Mouse (Mus musculus) embryo, embryonic 10 days (tissue): Measurements from ENCODE around the gene Hdac9.
A peak's percentile ranks its signal among the peaks of the same experiment; 100 is the strongest.

Experiments
- DNase-seq: peaks from one replicate; pipeline ENCODE4 v3.0.0-alpha.2; 2015; ENCODE audit warnings: low spot score

The Hdac9 gene

GRCm38 (mm10) chr12:34697981-34698380, 218.9 kb downstream of the Hdac9 start:
- no peak for DNase-seq

- no peak for DNase-seq
Observed at GRCm38 (mm10) chr12:34696736-34697135, 220.2 kb downstream of the Hdac9 start.

- no peak for DNase-seq
Observed at GRCm38 (mm10) chr12:34688941-34689340, 228.0 kb downstream of the Hdac9 start.

- no peak for DNase-seq
Observed at GRCm38 (mm10) chr12:34683375-34683774, 233.5 kb downstream of the Hdac9 start.

- DNase-seq = no peak
Observed at GRCm38 (mm10) chr12:34682657-34683056, 234.2 kb downstream of the Hdac9 start.

- DNase-seq = no peak
Observed at GRCm38 (mm10) chr12:34680576-34680975, 236.3 kb downstream of the Hdac9 start.

GRCm38 (mm10) chr12:34677110-34677509, 239.8 kb downstream of the Hdac9 start:
- no peak for DNase-seq

- DNase-seq = no peak
Observed at GRCm38 (mm10) chr12:34674235-34674634, 242.7 kb downstream of the Hdac9 start.

- DNase-seq = no peak
Observed at GRCm38 (mm10) chr12:34673539-34673938, 243.4 kb downstream of the Hdac9 start.

- DNase-seq = peak; percentile 83
Observed at GRCm38 (mm10) chr12:34664758-34665157, 252.1 kb downstream of the Hdac9 start.

GRCm38 (mm10) chr12:34661378-34661777, 255.5 kb downstream of the Hdac9 start:
- no peak for DNase-seq

GRCm38 (mm10) chr12:34660027-34660426, 256.9 kb downstream of the Hdac9 start:
- no peak for DNase-seq

GRCm38 (mm10) chr12:34658568-34658967, 258.3 kb downstream of the Hdac9 start:
- no peak for DNase-seq

- DNase-seq = peak; percentile 74
Observed at GRCm38 (mm10) chr12:34658119-34658518, 258.8 kb downstream of the Hdac9 start.

GRCm38 (mm10) chr12:34653615-34654014, 263.3 kb downstream of the Hdac9 start:
- DNase-seq = peak; percentile 55

- DNase-seq = no peak
Observed at GRCm38 (mm10) chr12:34648753-34649152, 268.1 kb downstream of the Hdac9 start.

- no peak for DNase-seq
Observed at GRCm38 (mm10) chr12:34641705-34642259, 275.1 kb downstream of the Hdac9 start.

GRCm38 (mm10) chr12:34637238-34638124, 279.4 kb downstream of the Hdac9 start:
- DNase-seq = peak; percentile 36

GRCm38 (mm10) chr12:34619101-34619500, 297.8 kb downstream of the Hdac9 start:
- no peak for DNase-seq

GRCm38 (mm10) chr12:34618321-34618720, 298.6 kb downstream of the Hdac9 start:
- DNase-seq = no peak

GRCm38 (mm10) chr12:34617836-34618235, 299.1 kb downstream of the Hdac9 start:
- no peak for DNase-seq

GRCm38 (mm10) chr12:34614796-34615195, 302.1 kb downstream of the Hdac9 start:
- no peak for DNase-seq

GRCm38 (mm10) chr12:34612511-34612910, 304.4 kb downstream of the Hdac9 start:
- DNase-seq = no peak
